Mouse (Mus musculus) NIH3T3 (cell line): ENCODE data around the gene Chmp2a.

Experiments
- DNase-seq: peaks from one replicate; pipeline ENCODE4 v3.0.0-alpha.2; 2012; ENCODE audit warnings: low read depth

Chmp2a gene

DNA sequence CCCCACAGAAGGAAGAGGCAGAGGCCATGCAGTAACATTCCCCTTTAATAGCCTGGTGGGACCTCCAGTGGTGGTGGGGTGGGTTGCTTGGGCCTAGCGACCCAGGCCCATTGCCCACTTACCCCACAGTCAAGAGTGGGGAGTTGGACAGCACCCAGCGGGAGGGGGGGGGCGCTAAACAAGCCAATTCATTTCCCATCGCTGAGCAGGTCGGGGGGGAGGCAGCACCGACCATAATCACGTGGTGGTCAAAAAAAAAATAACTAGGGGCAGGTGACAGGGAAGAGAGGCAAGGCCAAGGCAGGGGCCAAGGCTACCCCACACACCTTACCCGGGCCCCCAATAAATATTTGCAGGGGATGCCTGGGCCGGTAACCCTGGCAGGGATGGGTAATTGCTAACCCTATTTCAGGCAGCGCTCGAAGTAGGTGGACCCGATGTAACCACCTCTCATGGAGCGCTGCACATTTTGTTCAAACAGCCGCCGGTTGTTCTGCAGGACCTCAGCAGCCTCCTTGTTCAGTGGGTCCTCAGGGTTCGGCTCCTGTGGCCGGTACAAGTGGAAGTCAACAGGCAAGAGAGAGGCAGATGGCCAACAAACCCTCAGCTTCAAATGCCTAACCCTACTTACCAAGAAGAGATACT is 726 bp upstream of the Chmp2a start:
- no peak for DNase-seq

DNA sequence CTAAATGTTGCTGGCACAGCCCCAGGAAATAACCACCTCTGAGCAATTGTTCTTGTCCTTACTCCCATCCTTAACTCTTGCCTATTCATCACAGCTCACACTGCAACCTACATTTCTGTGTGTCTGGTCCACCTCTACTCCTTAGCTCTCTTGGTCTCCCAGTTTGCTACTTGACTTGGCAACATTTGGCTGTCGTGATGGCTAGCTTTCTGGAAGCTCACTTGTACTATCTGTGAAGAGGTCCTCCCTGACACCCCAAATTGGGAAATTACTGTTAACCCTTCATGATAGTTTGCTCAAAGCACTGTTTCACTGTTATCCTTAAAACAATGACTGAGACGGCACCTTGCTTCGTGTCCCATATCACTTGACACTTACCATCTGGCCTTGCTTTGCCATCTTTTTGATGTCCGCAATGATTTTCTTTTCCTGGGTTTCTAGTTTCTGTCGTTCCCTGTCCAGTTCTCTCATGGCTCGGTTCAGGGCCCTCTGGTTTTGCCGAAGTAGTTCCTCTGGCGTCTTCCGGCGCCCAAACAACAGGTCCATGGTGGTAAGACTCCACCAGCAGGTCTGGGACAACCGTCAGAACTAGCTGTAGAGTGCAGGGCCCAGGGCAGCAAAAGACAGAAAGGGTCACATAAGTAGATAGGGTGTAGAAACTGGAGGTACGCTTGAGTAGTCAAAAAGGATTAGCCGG is 1.0 kb downstream of the Chmp2a start:
- no peak for DNase-seq

DNA sequence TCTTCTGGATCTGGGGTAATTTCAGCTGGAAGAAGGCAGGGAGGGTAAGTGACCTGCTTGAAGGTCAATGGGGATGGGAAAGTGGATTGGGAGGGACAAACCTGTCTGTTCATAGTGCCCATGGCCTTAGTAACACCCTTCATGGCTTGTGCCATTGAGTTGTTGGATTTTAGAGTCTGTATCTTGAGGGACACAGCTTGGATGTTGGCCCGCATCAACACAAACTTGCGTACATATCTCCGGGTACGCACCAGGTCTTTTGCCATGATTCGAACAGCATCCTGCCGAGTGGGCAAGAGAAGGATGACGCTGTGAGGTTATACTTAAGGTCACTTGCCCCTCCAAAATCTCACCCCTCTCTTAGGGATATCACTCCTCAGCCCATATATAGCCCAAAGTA is 2.1 kb downstream of the Chmp2a start:
- no peak for DNase-seq

DNA sequence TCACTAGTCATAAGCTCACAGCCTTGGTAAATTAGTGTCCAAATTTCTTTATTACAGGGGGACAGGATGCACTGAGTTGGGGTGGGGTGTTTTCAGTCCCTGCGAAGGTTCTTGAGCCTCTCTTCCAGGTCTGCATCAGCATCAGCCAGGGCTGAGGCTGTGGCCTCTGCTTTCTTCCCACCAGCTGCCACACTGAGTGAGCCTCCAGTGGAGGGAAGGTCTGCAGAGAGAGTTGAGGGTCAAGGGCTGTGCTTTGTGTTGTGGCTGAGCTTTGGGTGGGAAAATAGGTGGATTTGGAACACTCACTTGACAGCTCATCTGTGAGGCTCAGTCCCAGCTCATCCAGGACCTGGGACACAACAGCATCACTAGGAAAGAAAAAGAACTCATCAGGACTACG is 2.6 kb downstream of the Chmp2a start:
- no peak for DNase-seq

- peak; percentile 70 for DNase-seq
Observed at GRCm38 (mm10) chr7:13031069-13031468, 3.5 kb downstream of the Chmp2a start.

GRCm38 (mm10) chr7:13028986-13029385 is 5.6 kb downstream of the Chmp2a start:
- DNase-seq, result no peak

DNA sequence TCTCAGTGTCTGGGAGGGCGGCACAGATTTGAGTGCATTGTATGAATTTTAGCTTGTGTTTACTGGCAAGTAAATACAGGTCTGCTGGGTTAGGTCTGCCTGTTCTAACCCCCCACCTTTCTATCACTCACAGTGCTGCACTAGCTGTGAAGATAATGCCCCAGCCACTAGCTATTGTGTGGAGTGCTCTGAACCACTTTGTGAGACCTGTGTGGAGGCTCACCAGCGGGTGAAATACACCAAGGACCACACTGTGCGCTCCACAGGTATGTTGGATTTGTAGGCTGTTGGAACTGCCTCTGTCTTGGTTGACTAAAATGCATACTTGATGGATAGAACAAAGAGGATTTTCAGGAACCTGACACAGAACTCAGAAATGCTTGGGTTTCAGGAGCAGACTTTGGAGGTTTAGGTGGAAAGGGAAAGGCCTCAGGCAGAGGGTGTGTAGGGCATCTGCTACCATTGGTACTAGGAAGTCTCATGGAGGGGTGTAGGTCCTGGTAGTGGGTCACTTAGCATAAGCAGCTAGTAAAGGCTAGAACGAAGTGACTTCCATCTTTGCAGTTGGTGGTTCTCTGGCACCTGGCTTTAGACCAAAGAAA is 9.0 kb downstream of the Chmp2a start:
- DNase-seq, result no peak

DNA sequence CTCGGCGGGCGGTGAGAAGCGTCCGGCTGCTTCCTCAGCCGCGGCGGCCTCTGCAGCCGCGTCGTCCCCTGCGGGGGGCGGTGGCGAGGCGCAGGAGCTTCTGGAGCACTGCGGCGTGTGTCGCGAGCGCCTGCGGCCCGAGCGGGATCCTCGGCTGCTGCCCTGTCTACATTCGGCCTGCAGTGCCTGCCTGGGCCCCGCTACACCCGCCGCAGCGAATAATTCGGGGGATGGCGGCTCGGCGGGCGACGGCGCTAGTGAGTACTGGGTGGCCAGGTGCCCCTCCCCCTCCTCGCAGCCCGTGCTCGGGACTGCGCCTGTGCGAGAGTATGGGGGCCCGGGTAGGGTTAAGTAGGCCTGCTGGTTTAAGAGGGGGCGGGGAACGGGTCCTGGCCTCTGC is 9.8 kb downstream of the Chmp2a start:
- DNase-seq, result peak; percentile 88

DNA sequence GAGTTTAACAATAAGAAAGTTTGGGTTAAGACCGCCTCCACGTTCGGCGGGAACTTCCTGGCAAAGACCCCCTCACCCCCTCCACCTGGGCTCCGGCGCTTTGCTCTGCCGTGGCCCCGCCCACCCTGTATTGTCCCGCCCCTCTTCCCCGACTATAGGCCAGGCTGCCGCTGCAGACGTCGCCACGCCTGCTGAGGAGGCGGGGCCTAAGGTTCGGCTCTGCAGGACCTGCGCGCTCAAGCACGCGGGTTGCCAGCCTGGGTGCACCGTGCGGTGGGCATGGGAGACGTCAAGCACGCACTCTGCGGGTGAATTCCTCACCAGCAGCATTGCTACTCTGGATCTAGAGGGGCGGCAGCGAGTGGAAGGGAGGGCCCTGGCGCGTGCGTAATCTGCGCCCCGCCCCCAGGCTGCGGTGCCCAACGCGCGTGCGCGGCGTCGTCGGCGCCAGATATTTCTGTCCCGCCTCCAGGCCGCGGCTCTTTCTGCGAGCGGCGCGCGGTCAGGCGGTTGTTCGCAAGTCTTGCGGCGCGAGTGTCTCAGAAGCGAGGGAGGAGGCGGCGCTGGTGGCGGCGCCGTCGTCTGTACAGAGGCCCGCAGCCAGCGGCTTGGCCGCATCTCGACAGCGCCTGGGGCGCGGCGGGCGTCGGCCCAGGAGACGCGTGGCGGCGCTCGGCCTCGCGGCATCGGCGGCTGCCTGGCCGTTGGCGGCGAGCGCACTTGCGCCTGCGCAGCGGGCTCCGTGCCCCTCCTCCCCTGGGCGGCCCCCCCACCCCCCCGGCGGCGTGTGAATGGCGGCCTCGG is 10.5 kb downstream of the Chmp2a start:
- DNase-seq, result peak; percentile 95

- peak; percentile 66 for DNase-seq
Observed at GRCm38 (mm10) chr7:13022773-13023535, 11.7 kb downstream of the Chmp2a start.

GRCm38 (mm10) chr7:13015217-13015616 is 19.4 kb downstream of the Chmp2a start:
- no peak for DNase-seq

- DNase-seq, result no peak
Observed at GRCm38 (mm10) chr7:13014275-13014839, 20.2 kb downstream of the Chmp2a start.

- no peak for DNase-seq
Observed at GRCm38 (mm10) chr7:13013671-13014070, 20.9 kb downstream of the Chmp2a start.

- DNase-seq, result peak; percentile 20
Observed at GRCm38 (mm10) chr7:13010005-13010908, 24.4 kb downstream of the Chmp2a start, which contains the start of gene Zbtb45. Zbtb45 (minus strand) TSS chr7:13010034.

DNA sequence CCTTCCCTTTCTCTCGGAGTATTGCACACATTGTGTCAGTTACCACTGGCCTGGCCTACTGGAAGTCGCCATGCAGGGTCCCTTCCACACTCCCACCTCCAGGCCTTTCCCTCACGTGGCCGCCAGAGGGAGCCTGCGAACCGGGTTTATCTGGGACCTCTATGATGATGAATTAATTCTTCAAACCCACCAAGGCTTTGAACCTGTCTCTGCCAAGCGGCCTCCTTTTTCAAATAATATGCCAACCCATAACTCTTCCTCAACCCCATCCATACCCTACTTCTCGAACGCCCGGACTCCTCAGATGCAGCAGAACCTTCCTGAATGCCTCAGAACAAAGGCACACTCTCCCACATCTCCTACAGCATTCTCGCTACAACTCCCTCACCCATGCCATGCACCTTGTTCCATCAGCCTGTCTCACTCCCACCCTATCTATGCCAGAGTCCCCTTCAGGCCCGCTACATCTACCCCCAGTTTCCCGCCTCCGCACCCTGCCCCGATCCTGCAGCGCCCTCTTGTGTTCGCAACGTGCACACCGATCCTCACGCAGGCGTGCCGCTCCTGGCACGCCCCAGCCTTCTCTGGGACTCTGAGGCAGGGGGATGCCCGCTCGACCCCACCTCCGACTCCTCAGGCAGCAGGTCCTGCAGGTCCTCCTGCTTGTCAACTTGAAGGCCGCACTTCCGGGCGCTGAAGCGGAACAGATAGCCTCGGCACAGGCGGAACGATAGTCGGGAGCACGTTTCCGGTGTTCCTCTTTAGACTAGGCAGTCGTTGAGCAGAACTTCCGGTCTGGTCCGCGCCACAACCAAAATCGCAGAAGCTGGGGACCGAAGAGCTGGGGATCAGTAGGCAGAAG is 25.2 kb downstream of the Chmp2a start:
- peak; percentile 96 for DNase-seq

GRCm38 (mm10) chr7:13007341-13008092 is 27.1 kb downstream of the Chmp2a start:
- no peak for DNase-seq

DNA sequence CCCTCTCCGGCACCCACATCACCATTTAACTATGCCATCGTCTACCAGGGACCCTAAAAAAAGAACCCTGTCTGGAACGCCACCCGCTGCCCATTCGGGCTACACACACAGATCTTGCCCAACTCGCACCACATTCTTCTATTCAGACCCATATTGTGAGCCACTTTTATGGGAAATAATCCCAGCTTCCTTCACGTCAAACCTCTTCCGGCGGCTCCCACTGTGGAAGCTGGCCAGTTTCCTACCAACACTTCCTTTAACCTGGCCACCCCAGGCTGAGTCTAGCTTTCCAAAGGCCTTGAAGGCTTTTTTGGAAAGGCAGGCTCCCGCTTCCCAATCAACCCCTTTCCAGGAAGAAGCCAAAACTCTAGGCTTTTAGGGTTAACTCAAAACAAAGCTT is 28.1 kb downstream of the Chmp2a start:
- DNase-seq, result no peak

DNA sequence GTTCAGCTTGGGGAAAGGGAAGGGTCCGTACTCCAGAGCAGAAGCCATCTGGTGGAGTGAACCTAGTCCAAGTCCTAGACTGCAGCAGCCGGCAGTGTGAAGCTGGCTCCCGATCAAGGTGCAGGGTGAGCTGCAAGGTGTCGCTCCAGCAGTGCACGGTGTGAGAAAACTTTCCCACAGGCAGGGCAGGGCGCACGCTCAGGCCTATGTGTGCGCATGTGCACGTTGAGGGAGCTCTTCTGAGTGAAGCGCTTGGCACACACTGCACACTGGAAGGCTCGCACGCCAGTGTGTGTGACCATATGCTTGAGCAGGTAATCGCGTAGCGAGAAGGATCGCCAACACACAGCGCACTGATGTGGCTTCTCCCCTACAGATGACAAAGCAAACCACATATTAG is 28.6 kb downstream of the Chmp2a start:
- no peak for DNase-seq

DNA sequence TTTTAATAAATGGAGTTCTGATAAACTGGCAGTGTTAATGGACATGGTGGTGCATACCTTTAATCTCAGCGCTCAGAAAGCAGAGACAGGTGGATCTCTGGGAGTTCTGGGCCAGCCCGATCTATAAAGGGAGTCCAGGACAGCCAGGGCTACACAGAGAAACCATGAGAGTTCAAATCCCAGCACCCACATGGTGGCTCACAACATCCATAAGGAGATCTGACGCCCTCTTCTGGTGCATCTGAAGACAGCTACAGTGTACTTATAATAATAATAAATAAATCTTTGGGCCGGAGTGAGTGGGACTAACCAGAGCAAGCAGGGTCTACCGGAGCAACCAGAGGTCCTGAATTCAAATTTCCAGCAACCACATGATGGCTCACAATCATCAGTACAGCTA is 31.2 kb downstream of the Chmp2a start:
- DNase-seq, result no peak
